8 mouse cellular contexts compared by ENCODE assay signal in genomic region chr1:131827207-131827786, GRCm38 (mm10). TPM values are rescaled to one million over a fixed set of nuclear protein-coding genes. Genes with fewer than 3 reads are reported as not detected.
DNase-seq lines count a peak whose midpoint lies in the region; ATAC-seq lines count a peak whose summit lies in the region.

Gene Slc41a1, plus strand, starts transcription at chr1:131827493.

- H3K4me2 ChIP-seq in embryonic facial prominence, embryonic 15.5 days (replicated peaks) = peak within 1 kb of the TSS; percentile 80
- H3K4me2 ChIP-seq in neural tube, embryonic 13.5 days = peak within 1 kb of the TSS; percentile 76

- H3K27me3 ChIP-seq in embryonic facial prominence, embryonic 15.5 days = no peaks in the 10 kb centered on the region
- H3K27me3 ChIP-seq in neural tube, embryonic 13.5 days = 0 out of 2 replicates have a peak, but pooled peaks cover 4% of the 10 kb centered on the region

- no peaks in the 10 kb centered on the region for H3K36me3 ChIP-seq in embryonic facial prominence, embryonic 15.5 days
- H3K36me3 ChIP-seq in neural tube, embryonic 13.5 days = peaks cover 7% of the 10 kb centered on the region; the same call in 1 of the 2 replicates

- H3K27ac ChIP-seq in embryonic facial prominence, embryonic 15.5 days (replicated peaks) = peak within 1 kb of the TSS; percentile 90
- H3K27ac ChIP-seq in neural tube, embryonic 13.5 days (replicated peaks) = peak within 1 kb of the TSS; percentile 83

- no peak for DNase-seq in frontal cortex, adult 2 months (ENCODE audit: extremely low spot score in 1 of 2, low spot score in 1 of 2)
- DNase-seq in frontal cortex, postnatal 25 days (ENCODE audit: low spot score in 2 of 2) = no peak
- peak; percentile 23 to 28 for DNase-seq in CD8-positive naive resting alpha-beta T cell, adult 2 months (ENCODE audit: low read depth in 2 of 2, low spot score in 2 of 2)
- DNase-seq in heart, postnatal 14 days = no peak
- no peak for DNase-seq in left cerebral cortex, postnatal 4 days
- no peak for DNase-seq in Muller cell, postnatal 12 days (ENCODE audit: inconsistent ontology term)

- intact Hi-C loops in heart, postnatal 14 days (cut with DNase I) = loop anchor here (5.0 kb wide), 1 partner anchor 40 kb away; the partner anchor contains the start of gene Rab29
- intact Hi-C loops in left cerebral cortex, postnatal 4 days (cut with DNase I) = loop anchor here (10.0 kb wide), 1 partner anchor 112 kb away; no protein-coding TSS in a partner anchor

- H3K9ac ChIP-seq in embryonic facial prominence, embryonic 15.5 days = peak within 1 kb of the TSS; percentile 76
- peak within 1 kb of the TSS; percentile 77 for H3K9ac ChIP-seq in neural tube, embryonic 13.5 days

- peak within 1 kb of the TSS; percentile 89 for H3K4me3 ChIP-seq in embryonic facial prominence, embryonic 15.5 days (replicated peaks)
- peak within 1 kb of the TSS; percentile 76 for H3K4me3 ChIP-seq in neural tube, embryonic 13.5 days

- peak; percentile 60 for ATAC-seq in embryonic facial prominence, embryonic 15.5 days (ENCODE audit: insufficient number of reproducible peaks, low FRiP score, low TSS enrichment, low read depth)
- ATAC-seq in neural tube, embryonic 13.5 days (ENCODE audit: low read depth) = peak; percentile 70

- peaks cover 34% of the 10 kb centered on the region for H3K4me1 ChIP-seq in embryonic facial prominence, embryonic 15.5 days
- peaks cover 45% of the 10 kb centered on the region for H3K4me1 ChIP-seq in neural tube, embryonic 13.5 days (replicated peaks)

- no peaks in the 10 kb centered on the region for H3K9me3 ChIP-seq in embryonic facial prominence, embryonic 15.5 days (replicated peaks)
- H3K9me3 ChIP-seq in neural tube, embryonic 13.5 days = no peaks in the 10 kb centered on the region

- WGBS in embryonic facial prominence, embryonic 15.5 days = 1% methylated on average over 25 of the region's 25 CpGs
- WGBS in neural tube, embryonic 13.5 days = 3% methylated on average over 25 of the region's 25 CpGs

RNA-seq across cellular contexts. Expression of gene Slc41a1, which starts in this region (rescaled TPM):
- polyA plus RNA-seq in frontal cortex, adult 2 months (2012; rRNA removed) = 37.3 and 39.2 TPM in 2 replicates
- polyA plus RNA-seq in embryonic facial prominence, embryonic 15.5 days (2015; fragmentation: Nextera tagmentation; extraction: Ambion mirVana) = 17.8 and 18.3 TPM in 2 replicates
- total RNA-seq in heart, postnatal 14 days (2021) = 10 to 100 TPM; 35.7 to 49.1 TPM
- total RNA-seq in left cerebral cortex, postnatal 4 days (2021) = 10 to 100 TPM; 32.8 to 35.8 TPM
- polyA plus RNA-seq in neural tube, embryonic 13.5 days (2015; fragmentation: Nextera tagmentation; extraction: Ambion mirVana) = 13.0 and 13.9 TPM in 2 replicates

Comparison
In these comparisons a context has a peak if more than half of its experiments do, and no peak if none do; other contexts are left out.
1. DNase-seq: peak in CD8-positive naive resting alpha-beta T cell, adult 2 months (2 of 2); none in frontal cortex, adult 2 months (0 of 2), frontal cortex, postnatal 25 days (0 of 2), heart, postnatal 14 days (0 of 2), left cerebral cortex, postnatal 4 days (single experiment) and Muller cell, postnatal 12 days (single experiment).